Mouse (Mus musculus): ENCODE measurements at regions not wholly inside any gene's neighbourhood (a gene's known extent, or its start where the extent isn't known, plus 50 kb on each side); places are given as distances from the start of the nearest gene placed in this dataset.

- Histone ChIP-seq H3K36me3 (no peaks in the 10 kb centered on the region), H3K27me3 (replicated peaks) (no peaks in the 10 kb centered on the region), H3K4me3 (no peak overlapping the region), H3K4me2 (replicated peaks) (no peak overlapping the region), H3K9ac (no peak overlapping the region), H3K4me1 (peaks cover 13% of the 10 kb centered on the region), H3K27ac (no peak overlapping the region), H3K9me3 (no peaks in the 10 kb centered on the region)
- WGBS, result 86% methylated on average over 5 of the region's 5 CpGs
- no peak for ATAC-seq (ENCODE audit: low FRiP score, low read depth)
These were observed 96.8 kb upstream of the Cdkn3 start for GRCm38 (mm10) chr14:46663529-46663928.

- Histone ChIP-seq H3K4me2 (replicated peaks) (peak overlapping the region; percentile 12; the same call in 1 of the 2 replicates), H3K27me3 (replicated peaks) (no peaks in the 10 kb centered on the region), H3K27ac (no peak overlapping the region), H3K36me3 (no peaks in the 10 kb centered on the region), H3K9me3 (no peaks in the 10 kb centered on the region), H3K9ac (no peak overlapping the region), H3K4me3 (no peak overlapping the region), H3K4me1 (peaks cover 13% of the 10 kb centered on the region)
- ATAC-seq (ENCODE audit: low FRiP score, low read depth), result peak; percentile 74
- WGBS, result 3% methylated on average over 9 of the region's 9 CpGs
These were observed 98.4 kb upstream of the Cdkn3 start for GRCm38 (mm10) chr14:46661792-46662545.

- no peak overlapping the region for H3K9ac ChIP-seq
- H3K4me3 ChIP-seq, result no peak overlapping the region
- peak; percentile 39; the same call in 1 of the 2 replicates for ATAC-seq (ENCODE audit: low FRiP score, low read depth)
- H3K36me3 ChIP-seq, result no peaks in the 10 kb centered on the region
- 24% methylated on average over 3 of the region's 3 CpGs for WGBS
- no peak overlapping the region for H3K4me2 ChIP-seq (replicated peaks)
- no peak overlapping the region for H3K27ac ChIP-seq
- peaks cover 13% of the 10 kb centered on the region for H3K4me1 ChIP-seq
- H3K27me3 ChIP-seq (replicated peaks), result no peaks in the 10 kb centered on the region
- no peaks in the 10 kb centered on the region for H3K9me3 ChIP-seq
These were observed 99.1 kb upstream of the Cdkn3 start for GRCm38 (mm10) chr14:46661118-46661791.

GRCm38 (mm10) chr14:46659365-46659764 is 101.0 kb upstream of the Cdkn3 start:
- H3K4me3 ChIP-seq, result no peak overlapping the region
- no peaks in the 10 kb centered on the region for H3K9me3 ChIP-seq
- peaks cover 13% of the 10 kb centered on the region for H3K4me1 ChIP-seq
- H3K27ac ChIP-seq, result no peak overlapping the region
- no peak for ATAC-seq (ENCODE audit: low FRiP score, low read depth)
- H3K36me3 ChIP-seq, result no peaks in the 10 kb centered on the region
- no peak overlapping the region for H3K9ac ChIP-seq
- no peak overlapping the region for H3K4me2 ChIP-seq (replicated peaks)
- WGBS, result 54% methylated on average over 4 of the region's 4 CpGs
- no peaks in the 10 kb centered on the region for H3K27me3 ChIP-seq (replicated peaks)

GRCm38 (mm10) chr14:46656249-46656648 is 104.1 kb upstream of the Cdkn3 start:
- Histone ChIP-seq H3K9ac (no peak overlapping the region), H3K4me3 (no peak overlapping the region), H3K4me1 (peaks cover 2% of the 10 kb centered on the region), H3K36me3 (no peaks in the 10 kb centered on the region), H3K4me2 (replicated peaks) (no peak overlapping the region), H3K9me3 (no peaks in the 10 kb centered on the region), H3K27me3 (replicated peaks) (no peaks in the 10 kb centered on the region), H3K27ac (no peak overlapping the region)
- 82% methylated on average over 10 of the region's 10 CpGs for WGBS
- ATAC-seq (ENCODE audit: low FRiP score, low read depth), result no peak

- 50% methylated on average over 12 of the region's 12 CpGs for WGBS
- Histone ChIP-seq H3K27ac (0 out of 2 replicates have a peak overlapping the region, but pooled peaks have one; percentile 37), H3K4me1 (no peaks in the 10 kb centered on the region), H3K4me3 (no peak overlapping the region), H3K9ac (no peak overlapping the region), H3K27me3 (replicated peaks) (no peaks in the 10 kb centered on the region), H3K36me3 (no peaks in the 10 kb centered on the region), H3K9me3 (no peaks in the 10 kb centered on the region), H3K4me2 (replicated peaks) (no peak overlapping the region)
- peak; percentile 77 for ATAC-seq (ENCODE audit: low FRiP score, low read depth)
These were observed 112.9 kb upstream of the Cdkn3 start for GRCm38 (mm10) chr14:46647319-46647974.

- Histone ChIP-seq H3K27me3 (replicated peaks) (no peaks in the 10 kb centered on the region), H3K9me3 (no peaks in the 10 kb centered on the region), H3K4me2 (replicated peaks) (no peak overlapping the region), H3K36me3 (no peaks in the 10 kb centered on the region), H3K9ac (no peak overlapping the region), H3K27ac (no peak overlapping the region), H3K4me3 (no peak overlapping the region), H3K4me1 (no peaks in the 10 kb centered on the region)
- WGBS, result 52% methylated on average over 14 of the region's 14 CpGs
- peak; percentile 58; the same call in 1 of the 2 replicates for ATAC-seq (ENCODE audit: low FRiP score, low read depth)
These were observed 113.5 kb upstream of the Cdkn3 start for GRCm38 (mm10) chr14:46646673-46647318.

GRCm38 (mm10) chr14:46639116-46639826 is 121.1 kb upstream of the Cdkn3 start:
- Histone ChIP-seq H3K9ac (no peak overlapping the region), H3K4me2 (replicated peaks) (no peak overlapping the region), H3K9me3 (no peaks in the 10 kb centered on the region), H3K27ac (no peak overlapping the region), H3K27me3 (replicated peaks) (no peaks in the 10 kb centered on the region), H3K4me1 (0 out of 2 replicates have a peak, but pooled peaks cover 3% of the 10 kb centered on the region), H3K4me3 (no peak overlapping the region), H3K36me3 (no peaks in the 10 kb centered on the region)
- ATAC-seq (ENCODE audit: low FRiP score, low read depth), result no peak
- WGBS, result 17% methylated on average over 8 of the region's 8 CpGs

GRCm38 (mm10) chr14:46638516-46638915 is 121.8 kb upstream of the Cdkn3 start:
- no peaks in the 10 kb centered on the region for H3K36me3 ChIP-seq
- no peak for ATAC-seq (ENCODE audit: low FRiP score, low read depth)
- H3K27ac ChIP-seq, result no peak overlapping the region
- H3K27me3 ChIP-seq (replicated peaks), result no peaks in the 10 kb centered on the region
- no peak overlapping the region for H3K4me2 ChIP-seq (replicated peaks)
- 88% methylated on average over 6 of the region's 6 CpGs for WGBS
- 0 out of 2 replicates have a peak, but pooled peaks cover 3% of the 10 kb centered on the region for H3K4me1 ChIP-seq
- H3K9me3 ChIP-seq, result no peaks in the 10 kb centered on the region
- H3K9ac ChIP-seq, result no peak overlapping the region
- no peak overlapping the region for H3K4me3 ChIP-seq

- Histone ChIP-seq H3K27me3 (replicated peaks) (no peaks in the 10 kb centered on the region), H3K36me3 (no peaks in the 10 kb centered on the region), H3K4me1 (0 out of 2 replicates have a peak, but pooled peaks cover 3% of the 10 kb centered on the region), H3K4me2 (replicated peaks) (no peak overlapping the region), H3K9ac (no peak overlapping the region), H3K9me3 (no peaks in the 10 kb centered on the region), H3K27ac (no peak overlapping the region), H3K4me3 (no peak overlapping the region)
- no peak for ATAC-seq (ENCODE audit: low FRiP score, low read depth)
- 78% methylated on average over 5 of the region's 5 CpGs for WGBS
These were observed 123.1 kb upstream of the Cdkn3 start for GRCm38 (mm10) chr14:46637240-46637639.

- 85% methylated on average over 6 of the region's 6 CpGs for WGBS
- no peaks in the 10 kb centered on the region for H3K27me3 ChIP-seq (replicated peaks)
- no peak overlapping the region for H3K27ac ChIP-seq
- H3K9ac ChIP-seq, result no peak overlapping the region
- H3K4me2 ChIP-seq (replicated peaks), result no peak overlapping the region
- ATAC-seq (ENCODE audit: low FRiP score, low read depth), result no peak
- no peaks in the 10 kb centered on the region for H3K36me3 ChIP-seq
- H3K9me3 ChIP-seq, result no peaks in the 10 kb centered on the region
- no peak overlapping the region for H3K4me3 ChIP-seq
- H3K4me1 ChIP-seq, result 0 out of 2 replicates have a peak, but pooled peaks cover 3% of the 10 kb centered on the region
These were observed 124.0 kb upstream of the Cdkn3 start for GRCm38 (mm10) chr14:46636364-46636763.
